Mouse (Mus musculus): ENCODE results near the gene Gm38394. TPM values are rescaled to one million over a fixed set of nuclear protein-coding genes. Genes with fewer than 3 reads are reported as not detected.

The Gm38394 gene
- polyA plus RNA-seq, 1 experiment from 2014 or later: 8.1 TPM

DNA sequence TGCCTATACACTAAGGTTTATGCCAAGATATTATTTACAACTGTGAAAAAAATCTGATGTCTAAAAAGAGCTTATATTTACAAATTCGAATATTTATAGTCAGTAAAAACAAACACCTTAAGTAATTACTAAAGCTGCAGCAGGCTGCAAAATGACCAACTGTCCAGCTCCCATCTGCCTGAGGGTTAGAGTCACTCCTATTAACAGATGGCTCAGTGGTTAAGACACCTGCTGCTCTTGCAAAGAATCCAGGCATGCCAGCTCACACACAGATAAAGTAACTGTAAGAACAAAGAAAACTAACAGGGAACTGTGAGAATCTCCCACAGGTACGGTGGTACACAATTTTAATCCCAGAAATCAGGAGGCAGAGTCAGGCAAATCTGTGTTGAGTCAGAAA is 36.1 kb downstream of the Gm38394 start:
- Histone ChIP-seq H3K4me2 (no peak overlapping the region), H3K4me1 (replicated peaks) (no peaks in the 10 kb centered on the region), H3K9ac (replicated peaks) (no peak overlapping the region), H3K9me3 (no peaks in the 10 kb centered on the region), H3K4me3 (replicated peaks) (no peak overlapping the region), H3K36me3 (peaks cover 95% of the 10 kb centered on the region), H3K27ac (no peak overlapping the region), H3K27me3 (no peaks in the 10 kb centered on the region)
- no peak for ATAC-seq (ENCODE audit: insufficient number of reproducible peaks, insufficient read depth, low FRiP score, low TSS enrichment, low read depth)
- 79% methylated on average over 2 of the region's 2 CpGs for WGBS

DNA sequence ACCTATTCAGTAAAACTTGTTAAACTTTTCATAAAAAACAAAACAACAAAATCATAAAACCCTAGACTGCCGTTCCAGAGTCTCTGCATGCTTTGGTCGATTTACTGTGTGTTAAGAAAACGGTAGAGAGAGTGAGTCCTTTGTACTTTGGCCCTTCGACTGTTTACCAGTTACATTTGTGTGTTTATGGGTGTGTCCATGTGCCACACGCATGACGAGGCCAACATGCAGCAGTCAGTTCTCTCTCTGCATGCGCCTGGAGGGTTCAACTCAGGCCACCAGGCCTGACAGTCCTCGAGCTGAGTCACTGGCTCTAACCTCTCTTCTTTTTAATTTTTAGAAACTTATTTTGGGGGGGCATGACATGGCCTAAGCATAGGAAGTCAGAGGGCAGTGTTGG is 42.8 kb downstream of the Gm38394 start:
- H3K36me3 ChIP-seq: peaks cover 76% of the 10 kb centered on the region
- H3K4me3 ChIP-seq (replicated peaks): no peak overlapping the region
- 83% methylated on average over 8 of the region's 8 CpGs for WGBS

DNA sequence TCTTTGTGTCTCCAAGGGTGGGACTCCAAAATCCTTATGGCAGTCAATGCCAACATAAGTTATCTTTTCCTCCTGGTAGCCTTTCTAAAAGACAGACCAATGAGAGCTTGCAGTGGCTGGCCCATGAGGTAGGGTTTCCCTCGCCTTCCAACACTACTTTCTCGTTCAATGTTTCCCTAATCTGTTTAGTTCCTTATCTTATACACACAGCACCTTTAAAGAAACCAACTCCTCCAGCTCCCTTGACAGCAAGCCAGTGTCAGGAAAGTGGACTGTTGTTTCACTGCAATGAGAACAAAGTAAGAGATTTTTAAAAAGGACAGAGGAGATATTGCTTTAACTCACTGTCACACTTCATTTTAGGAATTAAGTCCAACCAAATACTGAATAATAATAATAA is 43.2 kb downstream of the Gm38394 start:
- no peak overlapping the region for H3K4me2 ChIP-seq
- WGBS: 61% methylated on average over 2 of the region's 2 CpGs
- H3K9me3 ChIP-seq: no peaks in the 10 kb centered on the region
- H3K9ac ChIP-seq (replicated peaks): no peak overlapping the region
- H3K27me3 ChIP-seq: no peaks in the 10 kb centered on the region
- no peak overlapping the region for H3K4me3 ChIP-seq (replicated peaks)
- H3K27ac ChIP-seq: no peak overlapping the region
- no peak for ATAC-seq (ENCODE audit: insufficient number of reproducible peaks, insufficient read depth, low FRiP score, low TSS enrichment, low read depth)
- H3K36me3 ChIP-seq: peaks cover 72% of the 10 kb centered on the region
- no peaks in the 10 kb centered on the region for H3K4me1 ChIP-seq (replicated peaks)

More for the DNA sequence above, 42.8 kb downstream of the Gm38394 start:
- no peak for ATAC-seq (ENCODE audit: insufficient number of reproducible peaks, insufficient read depth, low FRiP score, low TSS enrichment, low read depth)
- H3K27me3 ChIP-seq: no peaks in the 10 kb centered on the region
- H3K27ac ChIP-seq: no peak overlapping the region
- no peak overlapping the region for H3K9ac ChIP-seq (replicated peaks)
- no peaks in the 10 kb centered on the region for H3K9me3 ChIP-seq
- H3K4me1 ChIP-seq (replicated peaks): no peaks in the 10 kb centered on the region
- H3K4me2 ChIP-seq: no peak overlapping the region

DNA sequence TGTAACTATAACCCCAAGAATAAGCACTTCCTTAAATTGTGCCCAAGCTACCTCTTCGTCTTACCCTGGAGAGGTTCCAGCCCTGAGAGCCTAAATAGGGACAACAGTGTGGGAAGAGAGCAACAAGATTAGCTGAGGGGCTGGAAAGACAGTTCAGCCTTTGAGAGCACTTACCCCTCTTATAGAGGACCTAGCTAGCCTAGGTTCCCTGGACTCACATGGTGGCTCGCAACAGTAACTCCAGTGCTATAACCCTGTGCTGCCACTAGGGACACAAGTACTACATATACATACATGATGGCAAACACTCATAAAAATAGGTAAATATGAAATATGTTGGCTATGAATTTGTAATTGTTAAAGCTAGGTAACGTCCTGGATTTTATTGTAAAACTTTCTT is 47.3 kb downstream of the Gm38394 start:
- WGBS: 70% methylated on average over 3 of the region's 3 CpGs
- no peak overlapping the region for H3K4me2 ChIP-seq
- H3K4me3 ChIP-seq (replicated peaks): no peak overlapping the region
- no peak overlapping the region for H3K9ac ChIP-seq (replicated peaks)
- no peak for ATAC-seq (ENCODE audit: insufficient number of reproducible peaks, insufficient read depth, low FRiP score, low TSS enrichment, low read depth)
- H3K27ac ChIP-seq: no peak overlapping the region
- H3K36me3 ChIP-seq: peaks cover 36% of the 10 kb centered on the region
- no peaks in the 10 kb centered on the region for H3K9me3 ChIP-seq
- no peaks in the 10 kb centered on the region for H3K27me3 ChIP-seq
- H3K4me1 ChIP-seq (replicated peaks): peaks cover 3% of the 10 kb centered on the region; the same call in 1 of the 2 replicates

DNA sequence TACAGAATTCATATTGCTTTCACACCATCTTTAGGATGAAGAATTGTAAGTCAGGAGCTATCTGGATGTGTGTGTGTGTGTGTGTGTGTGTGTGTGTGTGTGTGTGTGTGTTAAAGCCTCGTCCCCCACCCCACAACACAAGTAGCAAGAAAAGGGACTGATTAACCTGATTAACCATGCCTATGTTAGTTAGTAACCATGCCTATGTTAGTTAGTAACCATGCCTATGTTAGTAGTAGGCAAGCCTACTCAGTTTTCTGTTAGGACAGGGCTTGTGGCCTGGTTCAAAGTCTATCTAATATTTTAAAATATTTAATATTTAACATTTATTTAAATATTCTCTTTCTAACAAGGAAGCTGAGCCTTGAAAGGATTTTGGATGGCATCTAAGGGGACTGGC is 49.7 kb downstream of the Gm38394 start:
- H3K27me3 ChIP-seq: no peaks in the 10 kb centered on the region
- no peak overlapping the region for H3K4me2 ChIP-seq
- no peak overlapping the region for H3K9ac ChIP-seq (replicated peaks)
- WGBS: 75% methylated on average over 1 of the region's 1 CpGs
- H3K36me3 ChIP-seq: peaks cover 47% of the 10 kb centered on the region
- H3K4me1 ChIP-seq (replicated peaks): peaks cover 10% of the 10 kb centered on the region; the same call in 1 of the 2 replicates
- no peaks in the 10 kb centered on the region for H3K9me3 ChIP-seq
- no peak overlapping the region for H3K27ac ChIP-seq
- no peak overlapping the region for H3K4me3 ChIP-seq (replicated peaks)
- ATAC-seq (ENCODE audit: insufficient number of reproducible peaks, insufficient read depth, low FRiP score, low TSS enrichment, low read depth): no peak

DNA sequence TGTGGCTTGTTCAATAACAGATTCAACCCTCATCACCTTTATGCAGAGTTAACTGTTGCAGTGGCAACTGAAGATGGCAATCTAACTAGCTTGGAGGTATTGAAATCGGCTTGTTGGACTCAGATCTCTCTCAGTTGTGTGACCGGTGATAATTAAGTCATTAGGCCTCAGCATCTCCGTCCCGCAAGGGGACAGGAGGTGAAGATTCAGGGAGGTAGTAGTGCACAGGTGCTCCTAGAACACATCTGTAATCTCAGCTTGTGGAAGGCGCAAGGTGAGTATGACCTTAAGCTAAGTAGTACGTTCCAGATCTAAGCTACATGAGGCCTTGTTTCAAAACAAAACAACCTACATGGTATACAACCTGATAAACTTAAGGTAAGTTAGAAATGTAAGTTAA is 50.5 kb downstream of the Gm38394 start:
- WGBS: 53% methylated on average over 6 of the region's 6 CpGs
- Histone ChIP-seq H3K4me1 (replicated peaks) (peaks cover 10% of the 10 kb centered on the region; the same call in 1 of the 2 replicates), H3K4me2 (peak overlapping the region; percentile 28), H3K27ac (no peak overlapping the region), H3K9me3 (no peaks in the 10 kb centered on the region), H3K36me3 (peaks cover 47% of the 10 kb centered on the region), H3K9ac (replicated peaks) (no peak overlapping the region), H3K4me3 (replicated peaks) (peak overlapping the region; percentile 91), H3K27me3 (no peaks in the 10 kb centered on the region)
- ATAC-seq (ENCODE audit: insufficient number of reproducible peaks, insufficient read depth, low FRiP score, low TSS enrichment, low read depth): 0 out of 2 replicates have a peak, but pooled peaks have one; percentile 33

DNA sequence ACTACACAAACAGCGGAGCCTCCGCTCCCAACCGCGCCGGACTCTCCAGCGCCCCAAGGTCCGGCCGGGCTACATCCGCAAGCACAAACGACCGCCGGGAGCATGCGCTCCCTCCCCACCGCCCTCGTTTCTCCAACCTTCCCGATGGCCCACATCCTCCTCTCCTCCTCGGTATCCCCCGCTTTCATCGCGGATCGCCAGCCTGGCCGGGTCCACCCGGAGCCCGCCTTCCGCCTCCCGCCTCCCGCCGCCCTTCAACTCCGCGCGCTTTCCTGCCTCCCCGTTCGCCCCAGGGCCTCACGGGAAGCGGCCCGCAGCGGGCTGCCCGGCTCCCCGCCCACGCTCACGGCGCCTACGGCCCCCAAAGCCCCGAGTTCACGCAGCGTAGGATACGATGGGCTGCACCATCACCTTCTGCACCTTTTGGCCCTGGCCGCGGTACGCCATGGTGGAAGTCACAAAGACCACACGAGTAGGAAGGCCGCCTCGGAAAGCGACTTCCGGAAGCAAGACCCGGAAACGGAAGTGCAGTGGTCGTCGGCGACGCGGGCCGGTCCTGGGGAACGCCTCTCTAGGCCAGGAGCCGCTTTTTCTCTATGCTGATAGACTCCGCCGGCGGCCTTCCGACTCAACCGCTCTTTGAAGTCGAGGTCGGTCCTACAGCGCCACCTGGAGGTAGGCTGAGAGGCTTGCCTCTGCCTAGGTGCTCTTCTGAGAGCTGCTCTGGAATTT is 51.2 kb downstream of the Gm38394 start, which contains the start of gene Snrpe:
Gene Snrpe, minus strand, starts transcription at position 521 of the 732 bp plus-strand sequence.
- under 1% methylated on average over 73 of the region's 73 CpGs for WGBS
- peaks cover 52% of the 10 kb centered on the region for H3K36me3 ChIP-seq
- H3K9me3 ChIP-seq: no peaks in the 10 kb centered on the region
- H3K4me2 ChIP-seq: peak within 1 kb of the TSS; percentile 72
- no peaks in the 10 kb centered on the region for H3K27me3 ChIP-seq
- peaks cover 10% of the 10 kb centered on the region; the same call in 1 of the 2 replicates for H3K4me1 ChIP-seq (replicated peaks)
- ATAC-seq (ENCODE audit: insufficient number of reproducible peaks, insufficient read depth, low FRiP score, low TSS enrichment, low read depth): peak; percentile 97
- peak within 1 kb of the TSS; percentile 96 for H3K9ac ChIP-seq (replicated peaks)
- H3K4me3 ChIP-seq (replicated peaks): peak within 1 kb of the TSS; percentile 91
- peak within 1 kb of the TSS; percentile 94 for H3K27ac ChIP-seq

DNA sequence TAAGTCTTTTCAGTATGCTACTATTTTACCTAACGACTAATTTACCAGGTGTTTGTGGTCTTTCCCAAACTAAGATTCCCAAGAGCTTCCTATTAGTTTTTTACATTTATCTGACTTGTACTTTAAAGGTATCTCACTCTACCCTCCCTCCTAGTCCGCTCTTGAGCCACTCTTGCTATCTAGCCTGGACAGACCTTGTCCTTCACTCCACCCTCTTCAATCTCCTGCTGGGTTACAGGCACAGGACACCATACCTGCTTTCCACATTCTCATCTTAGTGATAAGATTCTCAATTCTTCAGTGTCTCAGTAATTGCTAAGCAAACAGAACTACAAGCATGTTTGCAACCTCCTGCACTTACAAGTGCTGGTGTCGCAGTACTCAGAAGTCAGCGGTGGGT is 57.9 kb downstream of the Gm38394 start:
- Histone ChIP-seq H3K4me2 (no peak overlapping the region), H3K4me1 (replicated peaks) (0 out of 2 replicates have a peak, but pooled peaks cover 2% of the 10 kb centered on the region), H3K36me3 (peaks cover 70% of the 10 kb centered on the region), H3K27ac (no peak overlapping the region), H3K4me3 (replicated peaks) (no peak overlapping the region), H3K27me3 (no peaks in the 10 kb centered on the region), H3K9me3 (no peaks in the 10 kb centered on the region), H3K9ac (replicated peaks) (no peak overlapping the region)
- WGBS: 96% methylated on average over 4 of the region's 4 CpGs
- no peak for ATAC-seq (ENCODE audit: insufficient number of reproducible peaks, insufficient read depth, low FRiP score, low TSS enrichment, low read depth)

DNA sequence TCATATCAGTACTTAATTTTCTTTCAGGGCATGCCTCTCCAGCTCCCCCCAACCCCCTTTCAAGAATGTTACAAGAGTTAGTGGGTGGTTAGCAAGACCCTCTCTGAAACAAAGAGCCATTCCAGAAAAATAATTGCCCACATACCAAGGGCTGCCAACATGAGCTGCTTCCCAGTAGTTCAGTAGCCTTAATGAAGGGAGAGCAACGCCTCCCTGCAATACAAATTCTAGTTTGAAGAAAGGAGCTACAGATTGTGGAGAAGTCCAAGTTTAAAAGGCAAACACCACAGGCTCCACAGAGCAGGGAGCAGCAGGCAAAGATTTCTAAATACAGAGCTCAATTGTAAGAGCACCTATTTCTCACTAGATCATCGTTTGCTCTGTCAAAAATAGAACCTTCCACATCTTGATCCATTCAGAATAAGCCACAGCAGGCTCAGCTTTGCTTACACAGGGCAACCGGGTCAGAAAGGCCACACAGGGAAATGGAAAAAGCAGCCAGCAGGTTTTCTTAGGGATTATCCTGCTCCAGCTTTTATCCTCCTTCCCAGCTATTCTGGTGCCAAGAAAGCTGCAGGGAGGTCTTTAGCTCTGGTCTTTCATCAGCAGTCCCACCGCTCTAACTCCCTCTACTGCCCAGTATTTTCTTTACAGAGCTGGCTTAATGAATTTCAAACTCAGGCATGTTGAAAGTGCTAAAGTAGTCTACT is 64.7 kb downstream of the Gm38394 start:
- peaks cover 3% of the 10 kb centered on the region; the same call in 1 of the 2 replicates for H3K36me3 ChIP-seq
- no peaks in the 10 kb centered on the region for H3K9me3 ChIP-seq
- 10% methylated on average over 4 of the region's 4 CpGs for WGBS
- 0 out of 2 replicates have a peak overlapping the region, but pooled peaks have one; percentile 23 for H3K9ac ChIP-seq (replicated peaks)
- H3K4me3 ChIP-seq (replicated peaks): no peak overlapping the region
- H3K27me3 ChIP-seq: no peaks in the 10 kb centered on the region
- H3K4me1 ChIP-seq (replicated peaks): peaks cover 13% of the 10 kb centered on the region
- H3K27ac ChIP-seq: peak overlapping the region; percentile 80
- 0 out of 2 replicates have a peak, but pooled peaks have one; percentile 63 for ATAC-seq (ENCODE audit: insufficient number of reproducible peaks, insufficient read depth, low FRiP score, low TSS enrichment, low read depth)
- peak overlapping the region; percentile 10; the same call in 1 of the 2 replicates for H3K4me2 ChIP-seq

DNA sequence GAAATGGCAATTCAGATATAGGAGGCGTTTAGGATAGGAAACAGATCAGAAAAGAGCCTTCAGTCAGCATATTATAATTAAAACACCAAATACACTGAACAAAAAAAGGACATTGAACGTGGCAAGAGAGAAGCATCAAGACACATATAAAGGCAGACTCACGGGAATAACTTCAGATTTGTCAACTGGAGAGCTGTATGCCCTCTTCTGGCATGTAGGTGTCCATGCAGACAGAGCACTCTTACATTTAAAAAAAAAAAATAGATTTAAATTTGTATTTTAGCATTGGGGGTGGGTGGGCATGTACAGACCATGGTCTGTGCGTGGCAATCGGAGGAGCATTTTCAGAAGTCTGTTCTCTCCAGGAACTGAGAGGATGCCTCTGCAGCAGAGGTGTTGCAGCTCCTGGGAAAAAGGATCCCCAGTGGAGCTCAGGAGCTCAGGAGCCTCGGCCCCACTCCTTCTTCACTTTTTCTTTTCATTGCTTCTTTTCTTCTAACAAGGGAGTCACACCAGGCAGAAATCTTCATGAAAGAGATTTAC is 75.1 kb downstream of the Gm38394 start:
- H3K27me3 ChIP-seq: no peaks in the 10 kb centered on the region; the same call in 1 of the 2 replicates
- H3K36me3 ChIP-seq: no peaks in the 10 kb centered on the region
- H3K4me3 ChIP-seq (replicated peaks): no peak overlapping the region
- H3K4me2 ChIP-seq: no peak overlapping the region
- H3K9ac ChIP-seq (replicated peaks): no peak overlapping the region
- no peaks in the 10 kb centered on the region for H3K4me1 ChIP-seq (replicated peaks)
- H3K27ac ChIP-seq: no peak overlapping the region
- H3K9me3 ChIP-seq: no peaks in the 10 kb centered on the region
- 76% methylated on average over 6 of the region's 6 CpGs for WGBS
- no peak for ATAC-seq (ENCODE audit: insufficient number of reproducible peaks, insufficient read depth, low FRiP score, low TSS enrichment, low read depth)

DNA sequence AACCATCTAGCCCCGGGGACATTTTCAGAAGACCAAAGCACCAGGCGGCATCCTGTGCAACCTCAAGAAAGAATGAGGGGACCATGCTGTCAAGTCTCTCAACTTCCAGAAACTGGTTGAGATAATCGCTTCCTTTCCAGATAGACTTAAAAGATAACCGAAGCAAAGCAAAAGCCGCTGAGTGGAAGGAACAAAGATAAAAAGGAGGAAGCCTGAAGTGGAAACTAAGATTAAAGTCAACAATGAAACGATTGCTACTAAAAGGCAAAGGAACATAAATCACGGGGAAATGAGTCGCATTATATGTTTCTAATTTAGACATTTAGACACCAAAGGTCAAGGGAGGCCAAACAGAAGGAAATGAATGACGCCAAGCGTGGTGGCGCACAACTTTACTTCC is 89.8 kb downstream of the Gm38394 start:
- Histone ChIP-seq H3K36me3 (no peaks in the 10 kb centered on the region), H3K9me3 (peaks cover 7% of the 10 kb centered on the region), H3K4me2 (no peak overlapping the region), H3K4me3 (replicated peaks) (no peak overlapping the region), H3K4me1 (replicated peaks) (no peaks in the 10 kb centered on the region), H3K27ac (no peak overlapping the region), H3K27me3 (no peaks in the 10 kb centered on the region), H3K9ac (replicated peaks) (no peak overlapping the region)
- 74% methylated on average over 11 of the region's 11 CpGs for WGBS
- ATAC-seq (ENCODE audit: insufficient number of reproducible peaks, insufficient read depth, low FRiP score, low TSS enrichment, low read depth): no peak

Data from limb, embryonic 12.5 days (tissue).